Mouse (Mus musculus) adrenal gland, postnatal 14 days (tissue): ENCODE data around the gene Tiam1. TPM values are rescaled to one million over a fixed set of nuclear protein-coding genes. Genes with fewer than 3 reads are reported as not detected.

Experiments
- DNase-seq: peaks from one replicate; pipeline ENCODE4 v3.0.0; 2021; ENCODE audit warnings: mixed read lengths
- total RNA-seq: library from RNA; stranded (reverse); gene quantifications from 2 replicates; pipeline ENCODE4 v1.2.3, GENCODE M21; 2021

Gene Tiam1
- total RNA-seq, 1 experiment from 2014 or later = 64.1 TPM

- no peak for DNase-seq
These were observed 181 bp downstream of the Tiam1 start for GRCm38 (mm10) chr16:90143416-90143759.

- peak; percentile 69 for DNase-seq
These were observed 774 bp downstream of the Tiam1 start for GRCm38 (mm10) chr16:90142574-90143415.

- DNase-seq = peak; percentile 78
These were observed 1.4 kb downstream of the Tiam1 start for GRCm38 (mm10) chr16:90142247-90142573.

GRCm38 (mm10) chr16:90141556-90141955 is 2.0 kb downstream of the Tiam1 start:
- no peak for DNase-seq

DNA sequence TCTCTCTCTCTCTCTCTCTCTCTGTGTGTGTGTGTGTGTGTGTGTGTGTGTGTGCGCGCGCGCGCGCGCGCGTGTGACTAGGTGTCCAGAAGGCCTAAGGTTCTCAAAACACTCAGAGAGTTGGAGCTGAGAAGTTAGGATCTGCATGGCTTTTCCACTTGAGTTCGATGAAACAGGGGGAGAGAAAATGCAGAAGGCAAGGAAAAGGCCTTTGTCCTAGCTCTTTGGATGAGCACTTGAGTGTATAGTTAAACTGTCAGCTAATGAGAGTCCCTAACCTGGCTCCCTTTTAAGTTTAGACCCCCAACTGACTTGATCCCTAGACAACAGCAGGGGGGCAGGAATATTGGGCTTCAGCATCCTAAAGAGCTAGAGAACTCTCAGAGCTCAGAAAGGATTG is 3.0 kb downstream of the Tiam1 start:
- DNase-seq = no peak

DNA sequence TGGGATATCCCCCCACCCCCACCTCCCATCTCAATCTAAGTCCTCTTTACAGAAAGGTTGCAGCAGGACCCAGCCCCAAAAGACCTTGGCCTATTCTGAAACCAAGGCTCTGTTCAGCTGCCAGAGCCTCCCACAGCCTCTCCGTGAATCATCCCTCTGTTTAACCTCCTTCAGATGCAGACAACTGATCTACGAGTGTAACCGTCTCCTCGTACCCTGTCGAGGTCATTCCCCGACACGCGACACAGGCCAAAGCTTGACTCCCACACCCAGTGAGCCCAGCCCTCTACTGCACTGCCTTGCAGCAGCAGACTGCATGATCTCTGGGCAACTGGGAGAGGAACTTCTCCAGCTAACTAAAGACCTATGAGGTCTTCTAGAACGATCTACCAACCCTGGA is 3.9 kb downstream of the Tiam1 start:
- DNase-seq = peak; percentile 88

GRCm38 (mm10) chr16:90138151-90138550 is 5.4 kb downstream of the Tiam1 start:
- no peak for DNase-seq

GRCm38 (mm10) chr16:90137175-90137574 is 6.4 kb downstream of the Tiam1 start:
- no peak for DNase-seq

- no peak for DNase-seq
These were observed 8.0 kb downstream of the Tiam1 start for GRCm38 (mm10) chr16:90135580-90135979.

DNA sequence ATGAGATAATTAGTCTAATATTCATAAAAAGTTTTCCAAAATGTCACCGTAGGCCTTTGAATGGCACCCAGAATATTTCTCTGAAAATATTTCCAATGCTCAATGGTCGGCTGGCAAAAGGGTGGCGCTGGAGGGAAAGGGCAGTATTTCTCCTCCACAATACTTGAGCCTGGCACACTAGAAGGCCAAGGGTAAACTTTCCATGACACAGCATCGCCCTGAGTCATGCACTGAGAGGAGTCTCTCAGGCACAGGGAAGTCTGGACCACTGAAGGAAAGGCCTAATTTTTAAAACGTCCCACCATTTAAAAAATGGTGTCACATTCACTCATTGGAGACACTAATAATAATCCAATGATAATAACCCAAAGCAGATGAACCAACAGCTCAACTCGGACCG is 9.2 kb downstream of the Tiam1 start:
- peak; percentile 83 for DNase-seq

GRCm38 (mm10) chr16:90132816-90133215 is 10.8 kb downstream of the Tiam1 start:
- DNase-seq = no peak

GRCm38 (mm10) chr16:90132331-90132730 is 11.2 kb downstream of the Tiam1 start:
- no peak for DNase-seq

GRCm38 (mm10) chr16:90128817-90129587 is 14.6 kb downstream of the Tiam1 start:
- no peak for DNase-seq

- DNase-seq = no peak
These were observed 15.2 kb downstream of the Tiam1 start for GRCm38 (mm10) chr16:90128361-90128760.

DNA sequence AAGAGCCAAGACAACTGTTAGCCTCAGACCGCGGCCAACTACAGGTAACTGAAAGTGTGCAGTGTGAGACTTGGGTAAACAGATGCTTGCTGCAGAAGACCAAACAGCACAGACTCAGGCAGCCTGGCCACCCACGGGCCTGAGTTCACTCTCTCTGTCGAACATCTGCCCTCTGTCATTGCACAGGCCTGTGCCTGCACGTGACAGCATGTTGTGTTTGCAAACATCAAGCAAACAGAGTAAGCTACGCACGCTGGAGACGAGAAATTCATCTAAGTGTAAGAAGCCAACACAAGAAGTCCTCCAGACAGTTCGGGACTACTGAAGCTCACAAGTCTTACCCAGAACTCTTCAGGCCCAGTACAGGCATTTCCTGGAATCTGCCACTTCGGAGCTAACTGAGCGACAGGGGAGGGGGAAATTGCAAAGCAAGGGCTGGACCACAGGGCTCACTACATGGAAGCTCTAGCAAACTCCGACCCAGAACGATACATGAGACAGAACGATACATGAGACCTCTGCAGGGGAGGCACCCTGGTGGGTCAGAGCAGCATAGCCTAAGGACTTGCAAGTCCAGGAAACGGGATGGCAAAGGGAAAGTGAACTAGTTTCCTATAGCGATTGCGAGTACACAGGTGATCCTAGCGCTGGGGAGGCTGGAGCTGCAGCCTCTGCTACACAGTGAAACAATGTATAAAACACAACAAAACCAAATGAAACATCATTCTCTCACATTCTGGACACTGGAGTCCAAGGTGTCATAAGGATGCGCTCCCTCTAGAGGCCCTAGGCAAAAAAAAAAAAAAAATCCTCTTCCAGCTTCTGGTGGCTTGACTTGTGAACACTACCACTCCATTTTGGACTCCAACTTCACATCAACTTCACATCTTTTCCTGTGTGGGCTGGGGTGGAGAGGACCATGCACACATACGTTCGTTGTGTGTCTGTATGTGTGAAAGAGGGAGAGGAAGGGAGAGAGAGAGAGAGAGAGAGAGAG is 18.0 kb downstream of the Tiam1 start:
- DNase-seq = no peak

- no peak for DNase-seq
These were observed 20.5 kb downstream of the Tiam1 start for GRCm38 (mm10) chr16:90123091-90123490.

DNA sequence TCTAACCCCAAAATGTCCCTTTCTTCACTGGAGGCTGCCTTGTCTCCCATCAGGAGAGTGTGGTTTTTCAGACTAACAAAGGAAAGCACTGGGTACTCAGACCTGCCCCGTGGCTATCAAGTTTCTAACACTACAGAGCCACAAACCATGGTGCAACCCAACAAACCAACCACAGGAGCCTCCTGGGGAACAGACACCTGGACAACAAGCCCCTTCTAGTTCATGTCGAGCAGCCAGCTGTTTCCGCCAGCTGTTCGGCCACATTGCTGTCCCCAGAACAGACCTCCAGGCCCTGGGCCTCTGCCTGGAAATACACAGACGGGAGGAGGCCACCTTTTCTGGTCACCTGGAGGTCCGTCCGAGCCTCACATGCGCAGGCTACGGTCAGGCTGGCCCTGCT is 21.1 kb downstream of the Tiam1 start:
- DNase-seq = no peak

- peak; percentile 33 for DNase-seq
These were observed 21.8 kb downstream of the Tiam1 start for GRCm38 (mm10) chr16:90121799-90122198.

DNA sequence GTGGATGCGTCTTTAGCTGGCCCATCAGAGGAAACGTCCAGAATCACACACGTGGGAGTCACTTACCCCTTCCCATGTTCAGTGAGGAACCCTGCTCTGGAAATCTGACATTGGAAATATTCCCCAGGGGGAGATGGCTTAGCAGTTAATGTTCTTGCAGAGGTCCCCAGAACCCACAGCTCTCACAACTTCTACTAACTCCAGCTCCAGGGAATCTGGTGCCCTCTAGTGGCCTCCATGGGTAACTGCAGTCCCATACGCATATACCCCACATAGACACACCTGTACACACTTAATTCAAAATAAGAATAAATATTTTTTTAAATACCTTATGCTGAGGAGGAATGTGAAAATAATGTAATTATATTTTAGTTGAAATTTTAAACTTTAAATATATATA is 23.6 kb downstream of the Tiam1 start:
- DNase-seq = no peak

DNA sequence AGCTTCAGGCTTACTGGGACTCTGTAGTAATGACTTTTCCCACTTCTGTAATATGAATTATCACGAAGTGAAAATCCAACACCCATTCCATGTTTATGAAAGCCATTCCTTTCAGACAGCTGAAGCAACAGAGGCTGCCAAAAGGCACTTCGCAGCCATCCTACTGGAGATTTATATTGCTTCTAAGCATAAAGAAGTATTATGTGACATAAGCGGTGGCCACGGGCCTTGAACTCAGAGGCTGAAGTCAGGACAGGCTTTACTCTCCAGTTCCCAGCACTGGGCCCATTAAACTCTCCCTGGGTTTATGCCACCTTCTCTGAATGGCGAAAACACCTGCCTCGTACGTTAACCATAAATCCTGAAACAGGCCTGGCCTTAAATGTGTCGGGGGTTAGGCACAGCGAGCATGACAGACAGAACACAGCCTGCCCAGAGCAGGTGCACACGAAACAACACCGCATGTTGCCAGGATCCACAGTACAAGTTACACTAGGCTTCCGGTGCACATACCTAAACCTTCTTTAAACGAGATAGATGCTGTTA is 26.9 kb downstream of the Tiam1 start:
- no peak for DNase-seq

DNA sequence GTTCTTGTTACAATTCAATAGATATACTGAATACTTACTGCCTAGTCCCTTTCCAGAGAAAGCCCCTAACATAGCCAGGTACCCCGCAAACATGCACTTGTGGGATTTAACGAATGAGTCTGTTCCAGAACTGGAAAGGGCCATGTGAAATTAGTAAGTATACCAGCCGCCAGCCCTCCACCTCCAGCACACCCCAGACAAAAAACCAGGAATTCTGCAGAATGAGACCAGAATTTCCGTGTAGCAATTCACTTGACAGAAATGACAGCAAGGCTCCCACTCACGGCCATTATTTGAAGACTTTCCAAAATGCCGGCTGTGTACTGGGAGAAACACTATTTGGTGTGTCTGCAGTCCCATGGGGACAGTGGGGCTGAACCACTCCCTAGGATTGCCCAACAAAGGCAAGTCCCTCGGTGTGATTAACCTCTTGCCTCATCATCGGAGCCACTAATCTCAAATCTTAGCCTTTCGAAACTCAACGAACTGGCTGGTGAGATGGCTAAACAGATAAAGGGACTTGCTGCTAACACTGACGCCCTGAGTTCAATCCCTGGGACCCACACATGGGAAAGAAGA is 30.9 kb downstream of the Tiam1 start:
- DNase-seq = peak; percentile 62

- no peak for DNase-seq
These were observed 34.1 kb downstream of the Tiam1 start for GRCm38 (mm10) chr16:90109500-90109899.
